Mouse (Mus musculus) layer of hippocampus, postnatal 25 days (tissue): Measurements from ENCODE around the gene 4930512M02Rik. TPM values are rescaled to one million over a fixed set of nuclear protein-coding genes. Genes with fewer than 3 reads are reported as not detected.
"Not testable (repeated sequence)": the region's sequence is repeated elsewhere in the genome, so short reads cannot be mapped to it uniquely, and the experiment has no call there.

Experiments used
- DNase-seq, 2 experiments: peaks; one replicate each; pipeline ENCODE4 v3.0.0; 2022; ENCODE audit warnings: mixed read lengths in 2 of 2, low spot score in 1 of 2; ENCODE audit errors: extremely low spot score in 1 of 2
- total RNA-seq, 2 experiments: library from RNA; stranded (reverse); gene quantifications; 2 replicates each; pipeline ENCODE4 v1.2.3; 2021

4930512M02Rik gene
- not detected for total RNA-seq

DNA sequence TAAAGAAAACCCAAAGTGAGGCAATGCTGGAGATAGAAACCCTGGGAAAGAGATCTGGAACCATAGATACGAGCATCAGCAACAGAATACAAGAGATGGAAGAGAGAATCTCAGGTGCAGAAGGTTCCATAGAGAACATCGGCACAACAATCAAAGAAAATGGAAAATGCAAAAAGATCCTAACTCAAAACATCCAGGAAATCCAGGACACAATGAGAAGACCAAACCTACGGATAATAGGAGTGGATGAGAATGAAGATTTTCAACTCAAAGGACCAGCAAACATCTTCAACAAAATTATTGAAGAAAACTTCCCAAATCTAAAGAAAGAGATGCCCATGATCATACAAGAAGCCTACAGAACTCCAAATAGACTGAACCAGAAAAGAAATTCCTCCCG, at the start of gene 4930512M02Rik:
Gene 4930512M02Rik (minus strand): TSS at position 101 of the 400 bp plus-strand sequence.
- not testable (repeated sequence) for DNase-seq

DNA sequence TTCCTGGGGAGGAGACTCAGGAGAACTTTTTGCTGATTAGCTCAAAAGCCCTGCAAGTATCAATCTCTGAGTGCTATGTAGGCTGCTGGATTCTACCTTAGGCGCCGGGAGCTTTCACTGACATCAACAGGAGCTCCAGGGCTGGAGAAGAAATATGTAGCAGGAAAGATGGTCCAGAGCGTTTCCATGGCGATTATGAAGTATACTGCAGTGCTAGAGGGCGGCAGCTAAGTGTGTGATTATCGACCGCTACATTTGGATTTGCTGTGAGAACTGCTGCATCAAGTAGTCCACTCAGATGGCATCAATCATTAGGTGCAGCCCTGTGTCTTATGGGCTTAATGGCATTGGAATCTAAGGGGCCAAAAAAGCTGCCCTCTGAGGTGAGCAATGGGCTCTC, 49.5 kb upstream of the 4930512M02Rik start:
- DNase-seq: no peak

DNA sequence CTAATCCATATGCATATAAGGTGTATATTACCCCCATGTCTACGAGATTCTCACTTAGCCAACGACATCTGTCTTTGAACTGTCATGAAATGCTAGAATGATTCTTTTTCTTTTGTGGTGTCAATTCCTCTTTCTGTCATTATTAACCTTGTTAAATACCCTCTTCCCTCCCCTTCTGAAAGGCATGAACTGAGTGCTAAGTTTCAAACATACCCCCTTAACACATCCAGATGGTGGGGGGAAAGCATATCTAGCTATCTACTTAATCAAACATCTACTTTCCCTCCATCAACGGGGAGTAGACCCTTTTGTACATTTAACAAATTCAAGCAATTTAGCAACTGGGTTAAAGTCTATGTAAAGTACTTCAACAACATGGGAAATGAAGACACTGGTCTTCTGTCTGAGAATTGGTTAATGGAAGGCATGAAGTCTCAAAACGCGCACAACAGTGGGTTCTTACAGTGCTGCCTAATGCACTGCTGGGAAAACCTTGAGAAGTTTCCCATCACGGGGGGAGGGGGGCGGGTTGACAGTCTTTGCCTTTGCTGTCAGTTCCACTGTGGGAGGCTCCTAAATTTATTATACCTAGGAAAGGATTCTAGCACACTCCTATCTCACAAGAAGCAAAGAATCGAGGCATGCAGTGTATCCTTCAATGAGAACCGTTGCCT, 48.6 kb upstream of the 4930512M02Rik start:
- DNase-seq: no peak

DNA sequence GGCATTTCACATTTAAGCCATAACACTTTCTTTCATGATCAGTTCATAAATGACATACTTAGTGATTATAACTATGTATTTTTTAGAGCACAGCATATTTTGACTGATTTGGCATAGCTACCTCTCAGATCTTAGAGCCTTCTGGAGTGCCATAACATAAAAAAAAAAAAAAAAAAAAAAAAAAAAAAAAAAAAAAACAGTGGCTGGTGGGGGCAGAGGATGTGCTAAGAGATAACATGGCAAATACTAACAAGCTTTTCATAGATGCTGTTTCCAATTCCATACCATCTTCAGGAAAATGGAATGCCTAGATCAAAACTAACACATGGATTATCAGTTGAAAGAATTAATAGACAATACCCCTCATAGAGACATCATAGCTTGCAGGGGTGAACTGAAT, 47.4 kb upstream of the 4930512M02Rik start:
- no peak for DNase-seq

DNA sequence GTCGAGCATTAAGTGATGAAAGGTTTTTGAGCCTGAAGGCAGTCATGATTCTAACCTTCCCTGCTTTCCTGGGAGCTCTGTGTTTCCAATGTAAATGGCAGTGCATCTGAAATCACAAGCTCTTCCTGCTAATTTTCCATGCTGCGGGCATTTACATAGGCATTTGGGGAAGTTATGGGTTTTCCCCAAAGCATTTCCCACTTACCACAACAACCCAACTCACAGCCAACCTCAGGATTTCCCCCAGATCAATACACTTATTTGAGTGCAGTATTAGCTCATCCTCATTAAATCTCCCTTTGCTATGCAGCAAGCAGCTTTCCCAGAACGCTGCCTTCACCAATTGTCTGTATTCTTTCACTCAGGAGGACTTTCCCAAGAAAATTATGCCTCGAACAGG, 45.3 kb upstream of the 4930512M02Rik start:
- no peak for DNase-seq

DNA sequence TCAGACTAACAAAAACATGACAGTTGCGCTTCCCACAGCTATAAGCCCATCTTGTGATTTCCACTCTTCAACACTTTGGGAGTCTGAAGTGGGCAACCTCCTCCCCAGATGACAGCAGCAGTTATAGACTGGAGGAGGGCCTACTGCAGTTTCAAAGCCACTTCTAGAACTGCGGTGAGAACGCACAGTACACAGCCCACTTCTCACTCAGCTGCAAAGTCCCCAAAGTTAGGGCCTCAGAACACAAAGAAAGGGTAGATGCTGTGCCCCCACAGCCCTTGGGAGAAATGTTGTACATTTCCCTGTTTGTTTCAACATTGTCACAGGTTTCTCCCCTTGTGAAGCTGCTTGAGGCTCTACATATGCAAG, 40.3 kb upstream of the 4930512M02Rik start:
- DNase-seq: no peak

DNA sequence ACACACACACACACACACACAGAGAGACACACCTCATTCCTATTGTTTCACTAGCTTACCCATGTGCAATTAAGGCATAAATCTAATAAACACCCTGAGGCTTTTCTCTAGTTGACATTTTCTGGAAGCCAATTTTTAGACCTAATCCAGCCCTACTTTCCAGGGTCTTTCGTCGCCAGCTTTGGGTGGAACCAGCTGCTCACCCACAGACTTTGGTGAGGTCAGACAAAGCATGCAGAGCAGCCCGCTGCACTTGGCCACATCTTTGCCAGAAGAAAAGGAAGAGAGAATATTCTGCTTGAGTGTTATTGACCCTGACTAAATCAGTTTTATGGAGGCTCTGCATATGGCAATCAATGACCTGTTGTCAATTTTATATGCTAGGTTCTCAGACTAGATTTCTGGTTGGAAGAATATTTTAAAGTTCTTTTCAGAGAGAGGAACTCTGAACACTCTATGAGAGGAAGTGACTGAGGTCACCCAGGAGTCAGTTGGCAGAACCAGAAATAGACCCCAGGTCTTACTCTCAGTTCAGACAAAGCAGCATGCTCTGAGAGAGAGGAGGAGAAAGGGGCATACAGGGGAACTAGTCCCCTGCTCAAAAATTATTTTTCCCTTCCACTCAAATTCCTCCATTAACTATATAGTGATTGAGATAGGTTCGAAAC, 39.8 kb upstream of the 4930512M02Rik start:
- no peak for DNase-seq

DNA sequence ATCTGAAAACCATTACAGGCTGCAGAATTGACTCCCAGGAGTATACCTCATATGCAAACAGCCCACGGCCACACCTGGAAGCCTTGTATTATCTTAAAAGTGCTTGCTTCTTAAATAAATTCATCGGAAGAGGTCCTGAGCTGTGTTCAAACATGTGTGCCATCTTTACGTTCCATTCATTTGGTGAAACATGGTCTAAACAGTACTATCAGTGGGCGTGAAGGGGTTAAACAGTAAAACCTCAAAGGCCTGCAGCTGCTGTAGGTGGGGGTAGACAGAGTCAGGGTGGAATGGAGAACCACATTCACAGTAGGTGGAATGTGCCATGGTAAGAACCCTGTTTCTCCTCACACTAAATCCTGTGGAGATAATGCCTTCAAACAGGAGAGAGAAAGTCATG, 33.0 kb upstream of the 4930512M02Rik start:
- DNase-seq: no peak

DNA sequence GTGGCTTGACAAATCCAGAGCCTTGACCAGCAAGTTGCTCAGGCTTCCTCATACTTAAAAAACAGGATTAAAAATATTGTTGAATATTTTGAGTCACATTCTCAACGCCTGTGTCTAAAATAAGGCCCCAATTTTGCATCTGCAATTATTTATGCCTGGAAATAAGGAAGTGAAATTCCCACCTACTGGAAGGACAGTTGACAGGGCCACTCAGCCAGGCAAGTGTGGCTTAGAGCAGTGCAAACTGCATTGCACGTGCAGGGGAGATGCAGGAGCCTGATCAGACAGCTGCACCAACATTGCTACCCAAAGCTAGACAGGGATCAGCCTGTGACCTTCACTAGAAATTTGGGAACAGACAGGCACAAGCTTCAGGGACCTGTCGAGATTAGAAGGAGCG, 31.2 kb upstream of the 4930512M02Rik start:
- no peak for DNase-seq

DNA sequence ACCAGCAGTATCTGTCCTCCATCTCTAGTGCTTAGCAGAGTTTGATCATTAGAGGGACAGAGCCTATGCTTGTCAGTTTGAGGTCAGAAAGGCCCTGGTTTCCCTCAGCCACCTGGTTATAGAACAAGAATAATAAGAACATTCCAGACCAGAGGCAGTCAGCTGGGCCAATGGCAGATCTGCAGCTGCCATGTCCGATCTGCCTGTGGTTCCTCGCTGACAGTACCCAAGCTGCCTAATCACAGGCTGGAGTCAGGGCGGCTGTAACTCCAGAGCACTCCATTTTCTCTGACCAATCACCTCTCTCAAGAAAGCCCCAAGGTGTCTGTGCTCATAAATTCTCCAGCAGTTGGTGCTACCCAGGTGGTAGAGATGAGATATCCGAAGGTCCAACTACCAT, 30.0 kb upstream of the 4930512M02Rik start:
- DNase-seq: no peak

DNA sequence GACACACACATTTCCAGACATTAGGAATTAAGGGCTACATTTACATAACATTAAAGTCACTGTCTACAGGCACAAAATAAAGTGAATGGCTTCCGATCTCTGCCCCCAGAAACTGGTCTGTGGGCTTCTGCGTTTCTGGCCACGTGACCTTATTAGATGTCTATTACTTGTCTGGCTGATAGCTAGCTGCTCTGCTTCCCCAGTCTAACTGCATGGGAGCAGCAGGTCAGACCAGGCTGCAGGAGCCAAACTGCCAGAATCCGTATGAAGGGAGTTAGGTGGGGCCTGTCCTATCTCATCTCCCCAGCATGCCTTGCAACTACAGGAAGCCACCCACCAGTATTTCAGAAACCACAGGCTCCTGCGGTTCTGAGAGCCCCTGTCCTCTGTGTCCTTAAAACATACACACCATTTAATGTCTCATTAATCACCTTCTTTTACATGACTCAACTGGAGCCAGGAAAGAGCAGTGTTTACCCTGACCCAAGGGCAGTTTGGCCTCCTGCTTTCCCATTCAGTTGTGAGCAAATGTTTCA, 29.4 kb upstream of the 4930512M02Rik start:
- no peak for DNase-seq

DNA sequence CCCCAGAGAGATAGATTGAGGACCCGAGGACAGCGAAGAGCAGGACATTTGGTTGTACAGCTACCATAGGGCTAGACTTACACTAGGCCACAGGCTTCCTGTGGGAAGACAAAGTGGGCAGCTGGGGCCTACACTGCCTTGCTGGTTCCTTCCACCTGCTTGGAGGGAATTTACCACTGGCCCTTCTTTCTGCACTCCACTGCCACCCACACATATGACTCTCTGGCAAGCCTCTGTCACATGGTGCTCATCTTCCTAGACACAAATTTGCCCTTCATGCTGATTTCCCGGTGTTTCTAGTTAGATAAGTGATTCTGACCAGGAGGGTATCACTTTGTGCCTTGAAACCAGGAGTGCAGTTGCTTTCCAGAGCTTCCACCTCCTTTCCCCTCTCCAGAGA, 28.8 kb upstream of the 4930512M02Rik start:
- DNase-seq: no peak

DNA sequence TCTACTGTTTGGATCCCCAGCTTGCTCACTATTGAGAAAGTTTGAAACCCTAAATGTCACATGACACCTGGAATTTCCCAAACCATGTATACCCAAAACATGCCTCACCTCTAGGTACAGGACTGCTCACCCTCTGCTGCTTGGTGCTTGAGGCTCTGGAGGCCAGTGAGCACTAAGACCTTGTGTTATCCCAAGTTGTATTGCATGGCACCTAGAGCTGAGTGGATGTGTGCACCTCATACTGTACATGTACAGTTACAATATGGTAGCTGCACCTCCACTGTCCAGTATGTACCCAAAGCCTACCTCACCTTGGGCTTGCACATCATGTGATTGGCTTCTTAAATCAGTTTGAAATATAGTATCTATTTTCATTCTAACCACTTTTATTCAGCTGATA, 16.7 kb upstream of the 4930512M02Rik start:
- no peak for DNase-seq

DNA sequence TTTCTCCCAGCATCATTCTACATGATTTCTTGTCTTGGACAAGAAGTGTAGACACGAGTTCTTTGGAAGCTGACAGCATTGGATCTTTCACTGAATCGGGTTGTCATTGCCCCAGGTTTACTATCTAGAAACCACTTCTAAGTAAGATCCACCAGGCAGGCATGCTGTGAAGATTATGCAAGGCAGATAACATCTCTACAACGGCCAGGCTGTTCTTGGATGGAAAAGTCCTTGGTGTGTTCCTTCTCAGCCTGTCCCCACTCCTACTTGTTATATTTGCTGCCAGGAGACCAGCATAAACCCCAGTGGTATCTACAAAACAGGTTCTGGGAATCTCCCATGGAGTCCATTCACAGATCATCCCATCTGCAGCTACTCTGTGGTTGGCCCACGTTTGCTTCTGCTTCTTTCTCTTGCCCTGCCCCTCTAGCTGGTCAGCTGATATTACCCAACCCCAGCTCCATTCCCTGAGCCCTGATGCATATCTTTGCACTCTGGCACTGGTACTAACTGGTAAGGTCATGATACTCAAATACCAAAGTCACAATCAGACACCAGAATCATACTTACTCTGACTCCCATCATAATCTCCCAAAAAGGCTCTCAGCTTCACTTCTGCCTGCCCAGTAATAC, 3.4 kb downstream of the 4930512M02Rik start:
- no peak for DNase-seq

DNA sequence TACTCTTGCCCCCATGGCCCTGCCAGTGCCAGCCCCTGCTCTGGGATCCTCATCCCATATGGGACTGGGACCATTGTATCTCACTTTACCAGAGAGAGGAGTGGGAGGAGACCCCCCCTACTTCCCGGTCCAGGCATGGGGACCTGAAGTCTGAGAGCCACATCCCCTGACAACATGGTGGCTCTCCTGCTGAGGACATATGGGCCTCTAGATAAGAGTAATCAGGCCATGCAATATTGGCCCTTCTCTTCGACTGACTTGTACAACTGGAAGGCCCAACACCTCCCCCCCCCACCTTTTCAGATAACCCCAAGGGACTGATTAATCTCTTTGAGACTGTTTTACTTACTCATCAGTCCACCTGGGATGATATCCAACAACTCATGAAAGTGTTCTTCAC, 18.4 kb downstream of the 4930512M02Rik start:
- no peak for DNase-seq

DNA sequence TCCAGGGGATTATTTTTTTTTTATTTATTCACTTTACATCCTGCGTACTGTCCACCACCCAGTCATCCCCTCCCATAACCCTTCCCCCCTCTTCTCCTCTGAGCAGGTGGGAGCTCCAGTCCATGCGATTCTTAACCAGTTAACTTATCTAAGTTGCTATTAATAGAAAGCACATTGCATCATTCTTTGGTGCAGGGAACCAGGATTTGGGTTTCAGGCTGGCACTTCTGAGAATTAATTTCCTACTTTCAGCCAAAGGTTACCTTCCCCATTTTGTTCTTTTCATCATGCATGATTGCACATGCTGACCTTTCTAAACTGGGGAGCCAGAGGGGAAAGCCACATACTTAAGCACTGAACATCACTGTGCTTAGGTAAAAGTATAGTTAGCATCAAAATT, 40.3 kb downstream of the 4930512M02Rik start:
- DNase-seq: no peak

DNA sequence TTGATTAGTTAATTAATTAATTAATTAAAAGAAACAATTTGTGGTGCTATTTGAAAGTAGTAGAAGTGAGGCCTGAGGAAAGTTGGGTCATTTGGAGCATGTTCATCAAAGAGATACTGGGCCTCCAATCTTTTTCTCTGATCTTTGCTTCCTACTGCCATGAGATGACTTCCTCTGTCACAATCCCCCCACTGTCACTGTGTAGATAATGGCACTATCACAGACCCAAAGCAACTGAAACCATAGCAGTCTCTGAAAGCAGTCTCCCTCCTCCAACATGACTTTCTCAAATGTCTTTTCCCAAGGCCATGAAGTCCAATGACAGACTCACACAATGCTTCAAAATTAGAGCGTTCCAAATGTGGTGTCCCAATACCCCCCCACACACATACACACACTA, 41.2 kb downstream of the 4930512M02Rik start:
- DNase-seq: no peak

DNA sequence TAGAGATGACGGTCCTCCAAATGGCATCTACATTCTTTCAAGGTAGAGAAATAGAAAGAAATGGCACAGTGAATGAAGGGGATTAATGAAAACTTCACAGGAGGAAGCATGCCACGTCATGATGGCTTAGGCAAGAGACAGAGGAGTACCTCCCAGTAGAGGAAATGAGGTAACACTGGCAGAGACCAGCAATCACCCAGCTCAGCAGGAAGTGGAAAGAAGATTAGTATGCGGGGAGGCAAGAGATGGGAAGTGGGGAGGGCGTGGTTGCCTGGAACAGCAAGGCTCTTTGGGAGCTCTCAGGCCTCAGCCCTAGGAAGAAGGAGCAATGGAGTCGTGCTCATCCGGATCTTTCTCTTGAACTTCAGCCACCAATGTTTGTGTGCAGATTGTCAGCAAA, 53.9 kb downstream of the 4930512M02Rik start:
- DNase-seq: no peak

DNA sequence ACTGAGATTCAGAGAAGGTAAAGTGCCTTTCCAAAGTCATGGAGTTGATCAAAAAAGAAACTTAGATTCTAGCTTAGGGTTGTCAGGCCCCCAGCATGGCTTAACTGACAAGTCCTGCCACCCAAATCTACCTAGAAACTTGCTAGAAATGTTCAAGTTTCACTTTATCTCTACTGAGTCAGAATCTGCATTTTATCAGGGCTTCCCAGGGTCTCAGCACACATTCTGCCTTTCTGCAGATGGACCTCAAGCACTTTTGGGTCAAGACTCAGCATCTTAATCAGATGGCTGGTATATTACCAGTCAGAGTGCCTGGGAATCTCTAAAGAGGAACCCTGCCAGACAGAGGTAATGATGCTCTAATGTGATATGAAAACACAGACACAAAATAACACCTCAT, 56.9 kb downstream of the 4930512M02Rik start:
- no peak for DNase-seq

DNA sequence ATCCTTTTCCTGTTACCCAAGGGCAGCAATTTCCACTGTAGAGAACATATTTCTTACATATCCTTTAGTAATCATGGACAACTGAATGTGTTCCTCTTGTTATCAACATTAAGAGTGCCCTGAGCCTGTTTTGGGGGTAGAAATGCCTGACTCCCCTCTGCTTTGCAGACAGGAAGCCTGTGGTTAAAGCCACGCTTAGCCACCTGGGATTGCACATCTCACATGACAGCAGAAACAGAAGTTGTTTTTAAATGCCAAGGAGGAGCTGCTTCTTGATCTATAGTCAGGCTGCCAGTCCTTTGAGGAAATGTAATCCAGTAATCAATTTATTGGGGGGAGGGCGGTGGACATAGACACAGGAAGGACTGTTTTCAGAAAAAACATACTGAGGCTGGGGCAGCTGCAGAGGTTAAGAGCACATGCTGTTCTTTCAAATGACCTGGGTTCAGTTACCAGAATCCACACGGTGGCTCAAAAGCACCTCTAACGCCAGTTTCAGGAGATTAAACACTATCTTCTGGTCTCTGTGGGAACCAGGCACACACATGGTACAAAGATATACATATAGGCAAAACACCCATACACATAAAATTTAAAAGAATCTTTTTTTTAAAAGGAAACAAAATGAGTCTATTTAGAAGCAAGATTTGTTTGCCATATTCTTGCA, 58.0 kb downstream of the 4930512M02Rik start:
- DNase-seq: no peak

DNA sequence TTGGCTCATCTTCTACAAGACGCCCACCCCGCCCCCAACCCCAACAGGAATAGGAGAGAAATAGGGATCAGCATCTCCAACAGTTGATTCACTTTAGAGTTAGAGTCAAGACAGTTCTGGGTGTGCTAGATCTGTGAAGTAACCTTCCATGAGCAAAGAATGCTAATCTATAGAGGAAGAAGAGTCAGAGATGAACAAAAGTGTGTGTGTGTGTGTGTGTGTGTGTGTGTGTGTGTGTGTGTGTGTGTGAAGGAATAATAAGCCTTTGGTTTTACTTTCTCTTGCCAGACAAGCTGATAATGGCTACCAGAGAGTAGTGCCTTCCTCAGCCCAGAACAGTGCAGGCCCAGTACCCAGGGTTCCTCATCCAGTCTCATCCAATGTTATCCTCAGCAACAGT, 59.6 kb downstream of the 4930512M02Rik start:
- DNase-seq: no peak
